Mouse (Mus musculus) mouse embryonic stem cell (cell line): ENCODE data around the gene 4930404N11Rik.

ENCODE experiments used
- in situ Hi-C, 2 experiments: fragments of 300-500 bp; cut with MboI; formaldehyde crosslinking; loops; 1 replicate in 1 of 2; 3 replicates in 1 of 2; pipeline ENCODE4 v1.14.3; 2019 to 2020; ENCODE audit warnings: low sequenced_read_pairs in 2 of 2, low pct_unique_long_range_greater_than_20kb in 1 of 2, mixed read lengths in 1 of 2; ENCODE audit not compliant: unreplicated experiment in 1 of 2

4930404N11Rik gene

GRCm38 (mm10) chr10:81363436-81364346 lies 1.9 kb downstream of the 4930404N11Rik start:
- in situ Hi-C loops = no loop called here

- in situ Hi-C loops = no loop called here
These were observed 3.2 kb downstream of the 4930404N11Rik start for GRCm38 (mm10) chr10:81362336-81362949.

GRCm38 (mm10) chr10:81360721-81361120 lies 4.9 kb downstream of the 4930404N11Rik start:
- in situ Hi-C loops = no loop called here

- in situ Hi-C loops = no loop called here
These were observed 6.8 kb downstream of the 4930404N11Rik start for GRCm38 (mm10) chr10:81358841-81359240.

- in situ Hi-C loops = no loop called here
These were observed 7.4 kb downstream of the 4930404N11Rik start for GRCm38 (mm10) chr10:81358209-81358608.

DNA sequence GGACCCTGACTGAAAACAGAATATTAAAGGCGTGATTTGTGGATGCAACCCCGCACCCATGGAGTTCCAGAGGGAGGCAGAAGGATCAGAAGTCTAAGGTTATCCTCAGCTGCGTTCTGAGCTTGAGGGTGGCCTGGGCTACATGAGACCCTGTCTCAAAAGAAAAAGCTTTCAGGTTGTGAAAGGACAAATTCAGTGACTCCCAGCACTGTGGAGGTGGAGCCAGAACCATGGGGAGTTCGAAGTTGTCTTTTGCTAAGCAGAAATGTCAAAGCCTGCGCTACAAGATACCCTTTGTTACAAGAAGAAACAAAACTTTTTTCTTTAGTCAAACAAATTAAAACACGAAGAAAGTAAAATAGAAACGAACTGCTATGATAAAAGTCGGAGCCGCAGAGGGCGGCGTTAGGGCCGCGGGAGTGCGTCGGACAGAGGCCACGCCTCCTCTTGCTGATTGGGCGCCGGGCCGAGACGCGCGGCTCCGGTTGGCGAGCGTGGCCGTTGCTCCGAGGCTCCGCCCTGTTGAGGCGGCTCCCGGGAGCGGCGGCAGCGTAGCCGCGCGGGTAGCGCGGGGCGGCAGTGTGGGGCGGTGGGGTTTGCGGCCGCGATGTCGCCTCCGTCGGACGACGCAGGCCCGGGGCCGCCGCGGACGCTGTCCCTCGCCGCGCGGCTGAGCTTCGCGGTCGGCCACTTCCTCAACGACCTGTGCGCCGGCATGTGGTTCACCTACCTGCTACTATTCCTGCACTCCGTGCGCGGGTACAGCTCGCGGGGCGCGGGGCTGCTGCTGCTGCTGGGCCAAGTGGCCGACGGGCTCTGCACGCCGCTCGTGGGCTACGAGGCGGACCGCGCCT lies 8.4 kb downstream of the 4930404N11Rik start, which contains the start of gene Mfsd12:
Mfsd12 (plus strand) TSS at position 501 of the 854 bp plus-strand sequence.
- in situ Hi-C loops = no loop called here

GRCm38 (mm10) chr10:81356352-81356990 lies 9.1 kb downstream of the 4930404N11Rik start:
- in situ Hi-C loops = no loop called here

DNA sequence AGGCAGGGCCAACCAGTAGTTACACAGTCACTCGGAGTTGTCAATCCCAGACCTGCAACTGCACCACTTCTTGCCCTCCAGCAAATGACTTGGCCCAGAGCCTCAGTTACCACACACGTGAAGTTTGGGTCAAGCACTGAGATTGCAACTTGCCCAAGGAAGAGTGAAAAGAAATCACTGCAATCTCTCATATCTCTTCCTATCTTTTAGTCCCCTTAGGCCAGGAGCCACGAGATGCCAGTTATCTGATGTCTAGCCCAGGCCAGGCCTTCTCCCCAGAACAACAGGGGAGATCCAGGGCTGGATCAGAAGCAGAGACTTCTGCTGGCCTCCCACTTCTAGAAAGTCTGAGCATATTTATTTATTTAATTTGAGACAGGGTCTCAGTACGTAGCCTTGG lies 10.1 kb downstream of the 4930404N11Rik start:
- in situ Hi-C loops = no loop called here

- in situ Hi-C loops = no loop called here
These were observed 10.7 kb downstream of the 4930404N11Rik start for GRCm38 (mm10) chr10:81354738-81355477.

- in situ Hi-C loops = no loop called here
These were observed 13.8 kb downstream of the 4930404N11Rik start for GRCm38 (mm10) chr10:81351678-81352291.

DNA sequence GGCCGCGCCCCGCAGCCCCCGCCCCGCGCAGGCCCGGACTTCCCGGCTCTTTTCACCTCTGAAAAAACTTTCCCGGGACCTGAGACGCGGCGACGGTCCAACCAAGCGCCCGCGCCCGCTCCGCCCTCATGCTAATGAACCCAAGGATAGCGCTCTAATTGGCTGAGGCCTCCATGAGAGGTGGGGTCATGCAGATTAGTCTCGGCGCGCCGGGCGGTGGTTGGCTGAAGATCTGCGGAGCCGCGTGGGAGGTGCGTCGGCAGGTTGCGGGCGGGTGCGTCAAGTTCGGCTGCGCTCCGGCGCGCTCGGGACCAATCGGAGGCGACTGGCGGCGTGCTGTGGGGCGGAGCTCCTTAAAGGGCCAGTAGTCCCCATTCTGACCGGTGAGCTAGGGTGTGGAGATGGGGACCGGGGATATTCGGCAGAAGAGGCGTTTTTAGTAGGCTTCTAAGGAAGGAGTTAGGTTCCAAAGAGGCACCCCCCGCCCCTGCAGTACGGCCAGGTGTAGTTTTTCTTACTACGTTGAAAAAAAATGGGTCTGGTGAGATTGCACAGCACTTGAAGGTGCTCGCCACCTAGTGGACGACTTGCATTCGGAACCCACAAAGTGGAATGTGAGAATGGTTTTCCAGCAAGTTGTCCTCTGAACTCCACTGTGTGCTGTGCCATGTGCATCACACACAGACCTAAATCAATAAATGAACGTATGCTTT lies 15.1 kb downstream of the 4930404N11Rik start, which contains the start of gene Hmg20b:
Hmg20b (minus strand) TSS at position 130 of the 713 bp plus-strand sequence.
- in situ Hi-C loops = no loop called here

DNA sequence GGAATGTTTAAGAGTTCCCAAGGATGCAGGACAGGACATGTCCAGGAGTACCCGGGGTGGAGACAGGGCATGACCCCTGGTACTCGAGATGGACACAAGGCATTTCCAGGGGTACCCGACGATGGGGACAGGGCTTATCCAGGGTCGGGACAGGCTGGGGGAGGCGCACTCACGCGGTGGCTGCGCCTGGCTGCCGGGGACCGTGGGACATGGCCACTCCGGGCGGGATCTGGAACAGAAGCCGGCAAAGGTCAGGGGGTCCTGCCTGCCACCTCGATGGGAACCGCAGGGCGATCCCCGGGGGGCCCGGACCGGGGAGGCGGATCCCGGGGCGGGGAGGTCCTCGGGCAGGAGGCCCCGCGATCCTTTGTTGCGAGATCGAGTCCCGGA lies 15.7 kb downstream of the 4930404N11Rik start:
- in situ Hi-C loops = loop anchor here in 1 of 2 experiments (10.0 kb wide), 2 partner anchors 65 to 145 kb away; partner anchors contain the start of gene Nmrk2

GRCm38 (mm10) chr10:81349146-81349545 lies 16.5 kb downstream of the 4930404N11Rik start:
- in situ Hi-C loops = loop anchor here in 1 of 2 experiments (10.0 kb wide), 2 partner anchors 64 to 144 kb away; partner anchors contain the start of gene Nmrk2

DNA sequence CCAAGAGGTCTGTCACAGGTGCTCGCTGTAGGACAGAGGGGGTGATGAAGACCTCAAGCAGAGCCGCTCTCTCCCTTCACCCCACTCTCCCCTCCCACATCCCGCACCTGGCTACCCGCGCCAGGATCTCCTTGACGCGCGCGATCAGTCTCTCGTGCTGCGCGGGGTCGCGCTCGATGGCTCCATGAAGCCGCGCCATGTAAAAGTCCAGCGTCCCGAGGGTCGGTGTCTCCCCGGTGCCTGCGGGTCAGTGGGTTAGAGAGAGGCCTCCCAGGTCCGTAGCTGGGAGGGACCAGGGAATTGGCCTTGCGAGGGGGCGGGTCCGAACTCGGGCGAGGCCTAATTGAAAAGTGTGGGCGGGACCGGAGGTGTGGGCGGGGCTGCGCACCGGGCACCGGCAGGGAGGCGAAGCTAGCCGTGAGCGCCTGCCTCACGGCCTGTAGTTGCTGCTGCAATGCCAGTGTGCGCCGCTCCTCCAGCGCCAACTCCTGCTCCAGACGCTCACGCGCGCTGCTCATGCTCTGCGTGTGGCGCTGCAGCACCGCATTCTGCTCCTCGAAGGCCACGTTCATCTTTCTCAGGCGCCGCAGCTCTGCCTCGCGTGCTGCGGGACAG lies 19.1 kb downstream of the 4930404N11Rik start:
- in situ Hi-C loops = loop anchor here in 1 of 2 experiments (10.0 kb wide), 2 partner anchors 62 to 142 kb away; partner anchors contain the start of gene Nmrk2

DNA sequence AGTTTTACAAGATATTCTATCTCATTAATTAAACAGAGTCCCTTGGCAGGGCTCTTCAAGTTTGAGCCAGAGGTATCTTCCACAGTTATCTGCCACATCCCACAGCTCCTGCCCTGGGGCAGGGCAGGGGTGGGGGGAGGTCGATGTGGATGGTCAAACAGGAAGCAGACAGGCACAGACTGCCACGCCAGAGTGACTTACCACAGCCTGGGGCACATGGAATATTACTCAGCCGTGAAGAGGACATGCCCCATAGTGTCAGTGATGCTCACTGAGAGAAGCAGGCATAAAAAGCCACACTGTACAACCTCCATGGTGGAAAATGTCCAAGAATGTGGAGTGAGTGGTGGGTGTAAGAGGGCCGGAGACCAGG lies 20.5 kb downstream of the 4930404N11Rik start:
- in situ Hi-C loops = loop anchor here in 1 of 2 experiments (10.0 kb wide), 2 partner anchors 60 to 140 kb away; partner anchors contain the start of gene Nmrk2
